Mouse (Mus musculus) layer of hippocampus, adult 9-11 months (tissue): ENCODE measurements at regions not wholly inside any gene's neighbourhood (a gene's known extent, or its start where the extent isn't known, plus 50 kb on each side); places are given as distances from the start of the nearest gene placed in this dataset.

Source experiments
- DNase-seq: peaks from one replicate; pipeline ENCODE4 v3.0.0; 2022

DNA sequence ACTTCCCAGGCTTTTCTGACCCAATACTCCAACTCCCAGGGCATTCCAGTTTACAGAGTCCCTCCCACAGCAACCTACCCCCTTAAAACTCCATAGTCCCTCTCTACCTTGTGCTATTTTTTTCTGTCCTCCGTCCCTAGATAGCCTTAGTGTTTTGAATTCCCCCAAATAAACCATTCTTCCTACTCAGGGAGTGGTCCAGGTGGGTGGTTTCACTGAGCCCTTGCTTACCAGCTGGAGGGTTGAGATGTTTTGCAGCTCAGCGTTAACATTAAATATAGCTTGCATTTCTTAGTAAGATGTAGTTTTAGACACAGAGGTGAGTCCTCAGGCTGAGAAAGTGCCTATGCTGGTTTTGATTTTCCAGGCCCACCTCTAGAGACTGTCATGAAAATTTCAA lies 313.0 kb downstream of the Bmper start:
- DNase-seq = no peak

DNA sequence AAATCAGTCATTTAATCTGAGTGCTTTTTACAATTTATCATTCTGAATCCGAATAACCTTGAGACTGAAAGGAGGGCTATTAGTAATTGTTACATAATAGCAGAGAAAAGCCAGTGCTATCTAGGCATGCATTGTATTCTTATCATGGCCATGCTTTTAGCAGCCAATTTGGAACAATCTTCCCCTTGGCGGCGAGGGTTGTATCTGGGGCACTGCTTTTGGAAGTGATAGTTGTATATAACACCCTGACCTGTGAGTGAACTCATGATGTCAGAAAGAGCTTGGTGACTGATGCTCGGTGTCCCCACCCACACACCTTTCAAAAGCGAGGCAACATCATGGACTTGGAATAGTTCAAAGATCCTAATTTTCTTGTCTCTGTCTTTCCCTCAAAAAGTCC lies 315.2 kb downstream of the Bmper start:
- DNase-seq = no peak

DNA sequence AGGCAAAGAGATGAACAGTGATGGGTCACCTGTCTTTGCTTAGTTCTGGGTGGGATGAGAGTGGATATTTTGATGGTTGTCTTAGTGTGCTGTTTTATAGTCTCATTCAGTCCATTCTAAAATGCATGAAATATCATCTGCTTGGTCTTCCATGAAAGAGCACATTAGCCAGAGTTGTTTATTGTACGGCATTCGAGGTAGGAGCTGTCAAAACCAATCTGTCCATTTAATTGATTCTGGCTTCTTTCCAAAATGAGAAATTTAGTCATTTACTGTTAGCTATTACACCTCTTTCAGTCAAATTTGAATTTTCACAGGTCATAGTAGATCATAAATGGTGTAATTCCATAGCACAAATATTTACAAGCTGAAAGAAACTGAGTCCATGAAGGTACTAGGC lies 328.8 kb downstream of the Bmper start:
- no peak for DNase-seq

DNA sequence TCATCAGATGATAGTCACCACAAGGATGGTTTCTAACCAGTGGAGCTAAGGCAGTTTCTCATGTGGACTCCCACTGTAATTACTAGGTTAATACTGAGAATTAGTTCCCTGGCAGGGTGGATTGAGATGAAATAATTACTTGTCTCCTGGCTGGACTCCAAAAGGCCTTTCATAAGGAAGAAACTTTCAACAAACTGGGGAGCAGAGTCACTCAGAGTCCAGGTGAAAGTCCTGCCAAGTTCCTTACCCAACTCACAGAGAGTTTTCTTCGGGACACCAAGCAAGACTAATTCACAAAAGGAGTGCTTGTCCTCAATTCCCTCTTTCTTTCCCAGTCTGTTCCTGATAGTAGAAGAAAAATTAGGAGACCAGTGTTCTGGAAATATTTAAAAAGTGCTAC lies 330.9 kb downstream of the Bmper start:
- no peak for DNase-seq

DNA sequence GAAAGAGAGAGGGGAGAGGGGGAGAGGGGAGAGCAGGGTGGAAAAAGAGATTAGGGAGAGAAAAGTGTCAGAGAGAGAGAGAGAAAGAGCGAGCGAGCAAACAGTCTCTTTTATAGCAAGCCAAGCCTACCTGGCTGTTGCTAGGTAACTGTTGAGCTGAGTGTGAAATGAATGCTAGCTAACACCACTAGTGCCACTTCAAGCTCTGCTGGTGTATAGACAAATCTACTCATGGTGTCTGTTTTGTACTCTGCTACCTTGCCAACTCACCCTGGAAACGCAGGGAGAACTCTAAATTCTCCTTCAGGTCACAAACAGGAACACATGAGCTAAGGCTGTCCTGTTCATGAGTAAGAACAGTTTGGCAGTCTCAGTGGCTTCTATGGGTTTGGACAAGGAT lies 334.7 kb downstream of the Bmper start:
- no peak for DNase-seq

DNA sequence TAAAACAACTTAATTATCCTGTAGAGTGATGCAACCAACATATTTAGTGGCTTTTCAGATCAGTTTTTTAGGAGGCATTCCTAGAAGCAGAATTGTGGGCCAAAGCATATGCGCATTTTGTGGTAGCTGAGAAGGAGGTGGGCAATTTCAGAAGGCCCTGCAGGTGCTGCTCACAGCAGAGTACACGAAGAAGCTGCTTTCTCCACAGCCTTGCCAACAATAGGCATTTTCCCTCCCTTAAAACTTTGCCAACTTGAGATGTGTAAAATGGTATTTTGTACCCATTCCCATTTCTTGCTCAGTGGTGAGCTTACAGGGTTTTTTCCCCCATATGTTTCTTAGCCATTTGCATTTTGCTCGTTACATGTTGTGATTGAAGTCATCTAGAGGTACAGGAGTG lies 339.0 kb downstream of the Bmper start:
- DNase-seq = peak; percentile 36

DNA sequence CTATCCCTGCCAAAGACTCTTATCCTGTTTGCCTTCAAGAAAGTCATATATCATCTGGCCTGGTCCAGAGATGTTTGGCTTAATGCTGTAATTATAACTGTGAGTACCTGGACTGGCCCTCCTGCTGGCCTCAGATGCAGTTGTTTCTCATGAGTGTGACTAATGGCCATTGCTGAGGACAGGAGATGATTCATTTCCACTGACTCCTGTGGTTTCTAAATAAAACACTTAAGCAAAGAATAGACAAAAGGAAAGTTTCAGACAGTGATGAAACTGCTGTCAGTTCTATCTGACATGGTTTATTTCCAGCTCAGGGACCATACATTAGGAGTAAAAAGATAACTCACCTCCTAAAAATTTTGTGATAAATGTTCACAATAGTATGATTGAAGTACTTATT lies 344.2 kb downstream of the Bmper start:
- DNase-seq = no peak

DNA sequence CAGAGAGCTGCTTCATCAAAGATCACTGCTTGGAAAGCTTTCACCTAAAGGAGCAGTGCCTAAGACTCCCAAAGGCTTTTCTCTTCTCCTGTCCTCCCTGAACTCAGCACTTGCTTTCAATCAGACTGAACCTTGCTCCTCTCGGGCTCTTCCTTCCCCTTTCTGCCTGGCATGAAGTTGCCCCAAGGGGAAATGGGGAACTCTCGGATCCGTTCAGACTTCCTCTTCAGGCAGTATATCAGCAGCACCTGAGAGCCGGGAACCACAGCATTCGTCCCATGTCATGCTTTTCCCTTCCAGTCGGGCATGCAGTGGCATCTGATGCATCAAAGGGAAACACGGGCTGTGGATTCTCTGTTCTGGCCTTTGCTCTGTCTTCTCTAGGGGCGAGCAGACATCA lies 347.3 kb downstream of the Bmper start:
- peak; percentile 61 for DNase-seq

DNA sequence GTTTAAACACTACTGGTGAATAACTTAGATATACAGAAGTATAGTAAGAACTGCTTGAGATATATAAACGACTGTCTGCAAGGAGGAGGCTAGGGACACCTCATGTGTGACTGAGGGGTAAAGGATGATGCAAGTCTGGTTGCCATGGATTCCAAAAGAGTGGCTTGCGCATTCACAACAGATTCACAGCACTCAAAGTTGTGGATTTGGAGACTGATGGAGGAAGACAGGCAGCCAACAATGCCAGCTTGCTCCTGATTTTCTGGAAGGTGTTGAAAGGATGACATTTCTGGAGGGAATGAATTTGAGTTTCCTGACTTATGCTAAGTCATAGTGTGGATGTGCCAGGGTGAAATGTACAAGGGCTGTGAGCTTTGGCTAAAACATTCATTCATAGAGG lies 353.4 kb downstream of the Bmper start:
- DNase-seq = no peak

DNA sequence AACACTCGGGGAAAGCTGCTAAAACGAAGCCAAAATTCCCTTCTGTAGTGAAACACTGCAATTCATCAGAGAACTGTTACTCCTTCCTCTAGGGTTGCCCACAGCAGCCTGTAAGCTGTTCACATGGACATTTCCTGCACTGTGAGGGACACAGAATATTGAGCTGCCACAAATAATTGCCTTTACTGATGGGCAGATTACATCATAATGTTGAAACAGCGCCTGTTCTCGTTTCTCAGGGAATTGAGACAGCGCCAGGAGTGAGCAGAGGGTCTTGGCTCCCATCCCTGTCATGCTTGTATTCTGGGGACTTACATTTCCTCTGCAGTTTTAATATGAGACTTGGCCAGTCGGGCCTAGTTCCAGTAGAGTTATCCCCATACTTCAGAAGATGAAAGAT lies 357.3 kb downstream of the Bmper start:
- DNase-seq = peak; percentile 34

DNA sequence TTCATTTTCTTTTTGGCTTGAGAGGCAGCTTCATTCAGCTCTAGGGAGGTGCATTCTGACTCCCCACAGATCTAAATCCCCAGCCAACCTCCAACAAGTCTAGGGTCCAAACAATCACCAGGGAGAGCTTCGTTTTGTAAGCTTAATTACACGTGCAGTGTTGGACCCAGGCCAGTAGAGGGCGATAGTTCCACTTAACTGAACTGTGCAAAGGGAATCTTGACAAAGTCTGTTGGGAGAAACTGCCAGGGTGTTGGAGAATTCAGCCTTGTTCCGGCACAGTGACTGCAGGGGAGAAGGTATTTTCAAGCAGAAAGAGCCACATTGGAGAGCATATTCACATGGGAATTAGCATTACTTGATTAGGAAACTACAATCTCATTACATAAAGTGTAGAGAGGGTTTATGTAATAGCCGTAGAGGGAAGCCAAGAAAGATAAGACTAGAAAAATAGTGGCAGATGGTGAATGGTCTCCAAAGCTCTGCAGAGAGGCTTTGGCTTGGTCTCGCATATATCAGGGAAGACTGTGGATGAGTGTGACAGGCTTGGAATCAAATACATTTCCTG lies 358.2 kb downstream of the Bmper start:
- DNase-seq = peak; percentile 89

DNA sequence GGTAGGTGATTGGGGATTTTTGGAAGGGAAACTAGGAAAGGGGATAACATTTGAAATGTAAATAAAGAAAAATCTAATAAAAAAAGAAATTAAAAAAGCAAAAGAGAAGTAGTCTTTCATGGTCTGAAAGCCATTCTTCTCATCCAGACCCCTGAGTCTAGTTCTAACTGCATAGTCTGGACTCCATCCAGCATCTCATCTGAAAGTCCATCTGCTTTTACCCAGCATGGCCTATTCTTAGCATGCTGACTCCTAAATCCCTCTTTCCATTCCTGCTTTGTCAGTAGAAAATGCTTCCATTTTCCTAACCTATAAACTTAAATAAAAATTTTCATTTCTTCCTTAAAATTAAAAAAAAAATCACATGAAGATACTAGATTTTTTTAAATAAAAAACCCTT lies 361.7 kb downstream of the Bmper start:
- DNase-seq = no peak

DNA sequence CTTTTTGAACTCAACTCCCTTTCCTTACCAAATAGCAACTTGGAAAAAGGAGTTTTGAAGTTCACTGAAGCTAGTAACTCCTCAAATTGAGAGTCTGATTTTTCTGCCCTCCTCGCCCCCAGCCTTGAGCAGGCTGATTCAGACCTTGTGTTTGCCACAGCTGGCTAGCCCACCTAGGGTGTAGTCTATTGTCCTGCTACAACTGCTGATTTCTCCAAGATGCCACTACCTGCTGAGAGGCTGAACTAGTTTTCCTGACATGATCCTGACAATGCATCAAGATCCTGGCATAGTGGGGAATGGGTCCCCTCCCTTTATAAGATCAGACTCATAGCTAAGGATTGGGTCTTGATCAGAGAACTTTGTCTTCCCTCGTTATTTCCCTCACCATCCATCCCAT lies 366.1 kb downstream of the Bmper start:
- DNase-seq = no peak

DNA sequence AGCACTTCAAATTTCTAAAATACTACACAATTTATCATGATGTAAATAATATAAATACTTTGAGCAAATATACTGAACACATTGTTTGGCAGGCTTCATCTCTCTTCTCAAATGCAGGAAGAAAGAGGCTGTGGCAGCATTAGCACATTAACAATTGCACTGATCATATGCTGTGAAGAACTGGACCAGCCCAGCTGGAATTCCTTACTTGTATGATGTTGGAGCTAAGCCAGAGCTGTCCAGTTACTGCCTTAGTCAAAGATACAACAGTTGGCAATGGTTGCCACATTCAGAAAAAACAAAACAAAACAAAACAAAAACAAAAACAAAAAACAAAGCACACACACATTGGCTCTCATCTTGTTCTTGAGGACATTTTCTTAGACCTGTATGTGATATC lies 369.0 kb downstream of the Bmper start:
- no peak for DNase-seq

DNA sequence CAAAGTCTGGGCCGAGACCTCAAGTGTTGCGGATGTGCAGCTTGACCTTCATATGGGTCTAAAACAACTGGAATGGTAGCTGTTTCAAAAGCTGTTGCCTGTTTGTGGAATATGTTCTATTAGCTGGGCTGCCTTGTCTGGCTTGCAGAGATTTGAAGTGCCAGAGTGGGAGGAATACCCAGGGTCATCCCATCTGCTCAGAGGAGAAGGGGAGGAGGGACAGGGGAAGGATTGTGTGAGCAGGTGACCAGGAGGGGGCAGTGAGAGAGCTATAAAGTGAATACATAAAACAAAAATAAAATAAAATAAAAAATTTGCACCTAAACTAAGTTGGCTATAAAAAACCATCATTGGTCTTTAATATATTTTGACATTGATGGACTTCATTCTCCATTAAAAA lies 377.7 kb downstream of the Bmper start:
- no peak for DNase-seq
